In the genomic region with DNA sequence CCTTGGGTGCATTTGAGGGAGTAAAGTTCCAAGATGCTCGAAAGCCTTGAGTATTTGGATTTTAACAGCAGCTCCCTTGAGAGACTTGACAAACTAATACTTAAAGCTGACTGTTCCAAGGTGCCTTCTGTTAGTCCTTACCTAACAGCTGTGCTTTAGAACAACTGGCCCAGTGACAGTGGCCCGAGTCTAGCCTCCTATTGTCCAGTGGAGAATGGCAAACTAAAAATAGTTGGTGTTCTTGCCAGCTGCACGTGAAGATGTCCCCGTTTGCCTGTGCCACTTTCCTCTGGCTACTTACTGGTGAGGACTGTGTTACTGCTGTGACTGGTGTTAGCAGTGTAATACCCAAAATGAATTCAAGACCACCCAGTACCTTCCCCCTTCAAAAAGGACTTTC, we compare ENCODE assay signal across 22 mouse cellular contexts. TPM values are rescaled to one million over a fixed set of nuclear protein-coding genes. Genes with fewer than 3 reads are reported as not detected.
DNase-seq lines count a peak whose midpoint lies in the region; ATAC-seq and TF ChIP-seq lines count a peak whose summit lies in the region.
"Had no signal": no experiment of that assay in that cellular context is flagged by ENCODE, and none has a peak within 500 bp of the region (broad histone marks: within the 10 kb centered on the region; RNA-seq: fewer than 3 reads in every experiment).

No protein-coding gene starts in this region.

- H3K27me3 ChIP-seq in heart, adult 2 months (ENCODE audit: control insufficient read depth, insufficient read depth, low read length), result 0 out of 2 replicates have a peak, but pooled peaks cover 1% of the 10 kb centered on the region
- peaks cover 18% of the 10 kb centered on the region for H3K27me3 ChIP-seq in heart, embryonic 10.5 days (ENCODE audit: insufficient read depth, poor library complexity, severe bottlenecking)
- peaks cover 19% of the 10 kb centered on the region for H3K27me3 ChIP-seq in neural tube, embryonic 15.5 days (replicated peaks)
- peaks cover 39% of the 10 kb centered on the region for H3K27me3 ChIP-seq in limb, embryonic 10.5 days (ENCODE audit: low read depth, poor library complexity, severe bottlenecking)
- H3K27me3 ChIP-seq: heart, embryonic 15.5 days had no signal

- H3K4me2 ChIP-seq in neural tube, embryonic 15.5 days, result no peak overlapping the region
- H3K4me2 ChIP-seq: embryonic facial prominence, embryonic 13.5 days; forebrain, embryonic 12.5 days; heart, embryonic 15.5 days; hindbrain, embryonic 14.5 days had no signal

- H3K9me3 ChIP-seq in heart, embryonic 10.5 days, result no peaks in the 10 kb centered on the region
- H3K9me3 ChIP-seq in neural tube, embryonic 15.5 days (replicated peaks), result no peaks in the 10 kb centered on the region
- no peaks in the 10 kb centered on the region for H3K9me3 ChIP-seq in limb, embryonic 10.5 days (replicated peaks)
- H3K9me3 ChIP-seq: embryonic facial prominence, embryonic 13.5 days; forebrain, embryonic 12.5 days; heart, embryonic 15.5 days had no signal

- H3K79me2 ChIP-seq in heart, adult 2 months (replicated peaks; ENCODE audit: control insufficient read depth, insufficient read depth, low read length), result no peaks in the 10 kb centered on the region

- ATAC-seq in neural tube, embryonic 15.5 days (ENCODE audit: low FRiP score), result no peak
- ATAC-seq: forebrain, embryonic 16.5 days; intestine, embryonic 16.5 days had no signal

- 28% methylated on average over 4 of the region's 4 CpGs for WGBS in heart, adult 2 months
- 51% methylated on average over 4 of the region's 4 CpGs for WGBS in heart, embryonic 10.5 days
- WGBS in neural tube, embryonic 15.5 days, result 87% methylated on average over 4 of the region's 4 CpGs
- 87% methylated on average over 4 of the region's 4 CpGs for WGBS in limb, embryonic 10.5 days

- H3K4me3 ChIP-seq in heart, adult 2 months, result no peak overlapping the region
- no peak overlapping the region for H3K4me3 ChIP-seq in heart, embryonic 10.5 days
- no peak overlapping the region for H3K4me3 ChIP-seq in neural tube, embryonic 15.5 days (replicated peaks)
- H3K4me3 ChIP-seq in limb, embryonic 10.5 days, result no peak overlapping the region
- H3K4me3 ChIP-seq: embryonic facial prominence, embryonic 13.5 days; forebrain, embryonic 12.5 days; heart, embryonic 15.5 days; hindbrain, embryonic 10.5 days had no signal

- intact Hi-C loops in heart, adult 2 months (cut with DNase I), result loop anchor here (5.0 kb wide), 1 partner anchor 205 kb away; no protein-coding TSS in a partner anchor

- DNase-seq in heart, adult 2 months, result peak in 1 of 2 experiments; percentile 55
- no peak for DNase-seq in heart, embryonic 10.5 days (ENCODE audit: low spot score)
- DNase-seq in neural tube, embryonic 10.5 days (ENCODE audit: extremely low spot score, low spot score), result peak; percentile 8
- DNase-seq in limb, embryonic 10.5 days (ENCODE audit: low spot score), result peak; percentile 21
- DNase-seq in urinary bladder, adult 2 months (ENCODE audit: low spot score), result no peak
- DNase-seq in layer of hippocampus, postnatal 10 days (ENCODE audit: low spot score in 2 of 2), result no peak
- DNase-seq: adrenal gland, adult 2 months; adrenal gland, postnatal 25 days; cerebellum, adult 18-20 months; cerebellum, adult 9-11 months; cerebellum, postnatal 36 days; gastrocnemius, postnatal 14 days had no signal

- no peak overlapping the region for H3K9ac ChIP-seq in heart, adult 2 months (ENCODE audit: low read depth, low read length)
- no peak overlapping the region for H3K9ac ChIP-seq in neural tube, embryonic 15.5 days (replicated peaks)
- H3K9ac ChIP-seq: embryonic facial prominence, embryonic 13.5 days; forebrain, embryonic 12.5 days; heart, embryonic 15.5 days; hindbrain, embryonic 14.5 days had no signal

- H3K36me3 ChIP-seq in heart, adult 2 months (ENCODE audit: control insufficient read depth, insufficient read depth, low read length), result no peaks in the 10 kb centered on the region
- 0 out of 2 replicates have a peak, but pooled peaks cover 4% of the 10 kb centered on the region for H3K36me3 ChIP-seq in heart, embryonic 10.5 days
- no peaks in the 10 kb centered on the region for H3K36me3 ChIP-seq in neural tube, embryonic 15.5 days
- H3K36me3 ChIP-seq in limb, embryonic 10.5 days, result no peaks in the 10 kb centered on the region
- H3K36me3 ChIP-seq: embryonic facial prominence, embryonic 13.5 days; forebrain, embryonic 12.5 days; heart, embryonic 15.5 days; hindbrain, embryonic 10.5 days had no signal

- 0 out of 2 replicates have a peak, but pooled peaks have one; percentile 11 for TF ChIP-seq EP300 in heart, adult 2 months (IDR thresholded peaks at IDR 0.05; ENCODE audit: insufficient read depth, low read depth, low read length)

- no peak for TF ChIP-seq CTCF in heart, adult 2 months (IDR thresholded peaks at IDR 0.05)

- TF ChIP-seq POLR2A in heart, adult 2 months (IDR thresholded peaks at IDR 0.05; ENCODE audit: insufficient read depth, low read depth, low read length), result no peak

- H3K4me1 ChIP-seq in heart, adult 2 months (ENCODE audit: control insufficient read depth, insufficient read depth, low read length), result peaks cover 8% of the 10 kb centered on the region
- H3K4me1 ChIP-seq in heart, embryonic 10.5 days, result peaks cover 35% of the 10 kb centered on the region
- peaks cover 21% of the 10 kb centered on the region for H3K4me1 ChIP-seq in neural tube, embryonic 15.5 days
- H3K4me1 ChIP-seq in limb, embryonic 10.5 days, result peaks cover 13% of the 10 kb centered on the region

- H3K27ac ChIP-seq in heart, adult 2 months, result peak overlapping the region; percentile 26; the same call in 1 of the 2 replicates
- H3K27ac ChIP-seq in heart, embryonic 10.5 days, result no peak overlapping the region
- no peak overlapping the region for H3K27ac ChIP-seq in neural tube, embryonic 15.5 days (replicated peaks)
- no peak overlapping the region for H3K27ac ChIP-seq in limb, embryonic 10.5 days
- H3K27ac ChIP-seq: embryonic facial prominence, embryonic 13.5 days; forebrain, embryonic 12.5 days; heart, embryonic 15.5 days; hindbrain, embryonic 10.5 days; hindbrain, embryonic 14.5 days had no signal

RNA-seq across cellular contexts. Expression of gene Ramp1, which starts 2.8 kb away (rescaled TPM):
- 1 to 10 TPM; 4.5 to 5.8 TPM for total RNA-seq in heart, adult 2 months (2021)
- polyA plus RNA-seq in heart, adult 2 months (2012; rRNA removed), result 9.2 and 20.2 TPM in 2 replicates
- 16.8 and 24.9 TPM in 2 replicates for polyA plus RNA-seq in heart, embryonic 10.5 days (2016; fragmentation: Nextera tagmentation; extraction: Ambion mirVana)
- 16.1 and 21.3 TPM in 2 replicates for polyA plus RNA-seq in neural tube, embryonic 15.5 days (2015; fragmentation: Nextera tagmentation; extraction: Ambion mirVana)
- polyA plus RNA-seq in limb, embryonic 10.5 days (2016; fragmentation: Nextera tagmentation; extraction: Ambion mirVana), result 0.16 and 0.23 TPM in 2 replicates
- polyA plus RNA-seq in urinary bladder, adult 2 months (2012; rRNA removed), result 5.2 and 6.4 TPM in 2 replicates
- 10 to 100 TPM; 37.4 to 43.2 TPM for total RNA-seq in layer of hippocampus, postnatal 10 days (2021)
- total RNA-seq: CH12.LX had no signal

RNA-seq across cellular contexts. Expression of gene Rbm44, which starts 32.0 kb away (rescaled TPM):
- total RNA-seq in heart, adult 2 months (2021), result not detected
- polyA plus RNA-seq in heart, adult 2 months (2012; rRNA removed), result not detected in 2 replicates
- 1.3 and 2.9 TPM in 2 replicates for polyA plus RNA-seq in heart, embryonic 10.5 days (2016; fragmentation: Nextera tagmentation; extraction: Ambion mirVana)
- 0.28 and 0.75 TPM in 2 replicates for polyA plus RNA-seq in neural tube, embryonic 15.5 days (2015; fragmentation: Nextera tagmentation; extraction: Ambion mirVana)
- polyA plus RNA-seq in limb, embryonic 10.5 days (2016; fragmentation: Nextera tagmentation; extraction: Ambion mirVana), result 0.53 and 0.68 TPM in 2 replicates
- polyA plus RNA-seq in urinary bladder, adult 2 months (2012; rRNA removed), result 0.04 and 0.12 TPM in 2 replicates
- not detected for total RNA-seq in layer of hippocampus, postnatal 10 days (2021)
- total RNA-seq: adrenal gland, adult 2 months; gastrocnemius, adult 18-20 months; gastrocnemius, postnatal 14 days had no signal
- polyA plus RNA-seq: adrenal gland, adult 2 months had no signal

Comparison
In these comparisons a context has a peak if more than half of its experiments do, and no peak if none do; other contexts are left out.
1. DNase-seq: peak in neural tube, embryonic 10.5 days (single experiment) and limb, embryonic 10.5 days (single experiment); none in heart, embryonic 10.5 days (single experiment), urinary bladder, adult 2 months (single experiment) and layer of hippocampus, postnatal 10 days (0 of 2).